Mouse (Mus musculus): Measurements from ENCODE around the gene Scgb3a1.

Scgb3a1 gene

DNA sequence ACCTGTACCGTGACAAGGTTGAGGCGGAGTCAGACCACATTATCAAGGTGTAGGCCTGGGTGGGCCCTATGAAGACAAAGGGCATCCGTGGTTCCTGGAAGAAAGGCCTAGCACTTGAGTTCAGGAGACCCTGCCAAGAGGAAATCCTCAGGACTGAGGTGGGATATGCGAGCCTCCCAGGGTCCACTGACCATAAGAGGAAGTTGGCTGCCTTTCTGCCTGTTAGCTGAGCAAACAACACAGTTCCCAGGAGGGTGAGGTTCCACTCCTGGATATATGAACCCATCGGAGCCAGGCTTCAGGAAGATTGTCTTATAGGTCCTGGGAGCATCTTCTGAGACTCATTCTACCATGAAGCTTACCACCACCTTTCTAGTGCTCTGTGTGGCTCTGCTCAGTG, at the start of gene Scgb3a1:
TSS of gene Scgb3a1 (plus strand) at position 301 of the 400 bp plus-strand sequence.
- DNase-seq (ENCODE audit: low spot score in 2 of 2): no peak

DNA sequence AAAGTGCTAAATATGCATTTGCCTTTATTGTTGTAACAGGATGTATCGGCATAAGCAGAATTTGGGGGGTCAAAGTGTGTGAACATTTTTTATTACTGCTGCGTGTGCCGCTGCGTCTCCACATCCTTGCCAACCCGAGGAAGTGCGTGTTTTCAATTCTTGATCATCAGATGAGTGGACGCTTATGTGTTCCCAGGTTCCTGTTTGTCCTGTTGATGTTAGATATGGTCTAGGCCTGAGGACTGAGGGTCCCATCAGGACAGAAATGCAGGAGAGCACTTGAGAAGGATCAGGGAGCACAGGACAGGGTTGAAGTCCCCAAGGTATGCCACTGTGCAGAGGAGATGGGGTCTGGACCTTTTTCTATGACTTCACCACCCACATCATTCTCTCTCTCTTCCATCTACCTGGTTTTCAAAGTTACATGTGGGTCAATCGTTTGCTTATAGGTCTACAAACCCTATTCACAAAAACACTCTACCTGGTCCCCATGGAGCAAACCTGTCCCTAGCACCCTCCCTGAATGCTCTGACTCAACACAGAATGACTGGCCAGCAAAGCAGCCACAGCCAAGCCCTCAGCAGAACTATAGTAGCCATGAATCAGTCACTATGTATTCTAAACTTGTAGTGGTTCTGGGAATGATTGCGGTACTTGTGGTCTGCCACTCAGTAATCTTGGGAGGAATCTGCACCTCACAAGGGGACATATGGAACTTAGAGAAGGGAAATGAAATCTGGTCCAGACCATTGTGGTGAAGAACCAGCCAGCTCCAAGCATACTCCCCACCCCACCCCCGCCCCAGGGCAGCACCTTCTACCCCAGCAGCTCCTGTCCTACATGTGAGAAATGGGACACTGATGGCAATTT, 47.3 kb upstream of the Scgb3a1 start:
- DNase-seq (ENCODE audit: low spot score in 2 of 2): no peak

DNA sequence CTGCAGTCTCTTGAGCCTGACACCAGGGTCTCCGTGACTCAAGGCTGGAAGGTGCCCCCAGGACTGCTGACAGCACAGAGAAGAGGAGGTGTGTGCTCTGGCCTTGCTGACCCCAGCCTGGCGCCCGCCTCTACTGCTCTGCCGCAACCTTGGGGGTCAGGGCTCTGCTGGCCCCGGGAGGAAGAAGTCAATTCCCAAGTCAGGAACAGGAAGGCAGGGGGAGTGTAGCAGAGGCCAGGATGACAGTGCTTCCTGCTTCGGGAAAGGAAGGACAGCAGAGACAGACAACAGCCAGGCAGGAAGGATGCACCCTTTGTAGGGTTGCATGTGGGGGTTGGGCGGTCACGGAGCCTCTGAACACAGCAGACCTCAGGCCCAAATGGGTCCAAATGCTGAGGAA, 44.9 kb upstream of the Scgb3a1 start:
- no peak for DNase-seq (ENCODE audit: low spot score in 2 of 2)

DNA sequence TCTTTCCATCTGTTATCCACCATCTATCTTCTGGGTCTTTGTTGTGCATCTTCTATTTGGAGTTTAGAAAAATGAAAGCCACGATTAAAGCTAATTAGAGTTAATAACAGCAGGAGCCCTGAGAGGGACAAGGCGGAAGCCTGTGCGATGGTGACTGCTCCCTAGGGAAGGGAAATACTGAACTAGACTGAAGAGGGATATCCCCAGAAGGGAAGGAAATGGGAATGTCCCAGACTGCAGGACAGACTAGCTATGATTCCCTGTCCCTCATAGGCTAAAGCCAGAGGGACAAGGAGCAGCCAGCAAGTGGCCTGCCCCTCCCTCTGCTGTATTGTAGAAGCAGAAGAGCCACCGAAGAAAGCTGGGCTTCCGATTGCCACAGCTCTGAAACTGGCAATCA, 41.5 kb upstream of the Scgb3a1 start:
- DNase-seq (ENCODE audit: low spot score in 2 of 2): no peak

DNA sequence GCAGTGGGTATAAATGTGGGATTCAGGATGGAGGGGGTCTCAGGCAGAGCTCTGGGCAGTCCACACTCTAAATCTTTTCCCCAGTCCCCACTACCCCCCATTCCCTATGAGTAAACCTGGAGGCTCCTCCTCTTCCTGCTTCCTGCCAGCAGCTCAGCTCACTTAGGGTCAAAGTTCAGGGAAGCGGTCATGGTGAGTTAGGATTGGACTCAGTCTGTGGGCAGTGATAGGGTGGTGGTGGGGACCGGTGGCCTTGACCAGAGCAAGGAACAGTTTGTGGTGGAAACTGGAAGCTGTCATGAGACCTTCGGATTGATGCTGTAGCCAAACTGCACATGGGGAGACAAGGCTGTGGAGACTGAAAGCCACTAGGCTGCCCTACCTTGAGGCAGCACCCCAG, 39.3 kb upstream of the Scgb3a1 start:
- no peak for DNase-seq (ENCODE audit: low spot score in 2 of 2)

DNA sequence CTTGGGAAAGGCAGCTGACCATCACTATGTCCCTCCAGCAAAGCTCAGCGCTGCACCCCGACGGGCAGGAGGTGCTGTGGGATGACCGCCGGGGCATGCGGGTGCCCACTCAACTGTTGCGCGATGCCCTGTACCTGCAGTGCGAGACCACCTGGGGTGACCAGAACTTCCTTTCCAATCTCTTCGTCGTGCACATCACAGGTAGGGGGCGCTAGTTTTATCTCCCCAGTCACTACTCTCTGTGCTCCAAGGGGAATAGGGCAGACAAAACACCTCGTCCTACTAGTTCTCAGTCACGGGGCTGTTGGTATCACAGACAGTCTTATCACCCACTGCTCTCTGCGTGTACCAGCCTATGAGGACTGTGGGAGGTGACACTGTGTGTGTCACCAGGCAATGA, 37.5 kb upstream of the Scgb3a1 start:
- no peak for DNase-seq (ENCODE audit: low spot score in 2 of 2)

DNA sequence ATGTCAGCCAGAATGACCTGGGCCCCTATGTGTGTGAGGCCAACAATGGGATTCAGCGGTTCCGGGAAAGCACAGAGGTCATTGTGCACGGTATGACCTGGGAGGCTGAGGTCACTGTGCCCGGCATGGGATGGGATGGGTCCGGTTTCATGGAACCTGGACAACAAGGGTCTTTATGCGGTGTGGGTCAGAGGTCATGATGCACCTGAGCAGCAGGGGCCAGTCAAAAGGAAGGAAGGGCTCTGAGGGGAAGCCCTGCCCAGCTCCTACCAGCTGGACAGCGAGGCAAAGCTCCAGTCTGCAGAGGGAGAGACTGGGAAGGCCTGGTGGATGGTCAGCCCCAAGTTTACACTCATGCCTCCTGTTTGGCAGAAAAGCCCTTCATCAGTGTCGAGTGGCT, 36.7 kb upstream of the Scgb3a1 start:
- DNase-seq (ENCODE audit: low spot score in 2 of 2): no peak

DNA sequence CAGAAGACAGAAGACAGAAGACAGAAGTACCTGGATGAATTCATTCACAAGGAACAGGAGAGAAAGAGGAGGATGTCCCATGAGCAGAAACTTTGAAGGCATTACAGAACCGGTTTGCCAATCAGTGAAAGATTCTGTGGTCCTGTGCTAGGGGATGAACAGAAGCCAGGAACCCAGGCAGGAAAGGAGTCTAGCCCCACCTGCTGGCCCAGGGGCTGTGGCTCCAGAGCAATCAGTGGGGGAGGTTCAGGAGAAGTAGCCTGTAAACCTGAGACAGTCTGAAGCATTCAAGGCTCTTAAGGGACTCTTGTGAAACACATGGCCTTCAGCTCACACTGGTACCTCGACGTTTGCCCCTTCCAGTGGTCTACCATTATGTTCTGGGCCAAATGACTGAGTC, 32.3 kb upstream of the Scgb3a1 start:
- DNase-seq (ENCODE audit: low spot score in 2 of 2): no peak

DNA sequence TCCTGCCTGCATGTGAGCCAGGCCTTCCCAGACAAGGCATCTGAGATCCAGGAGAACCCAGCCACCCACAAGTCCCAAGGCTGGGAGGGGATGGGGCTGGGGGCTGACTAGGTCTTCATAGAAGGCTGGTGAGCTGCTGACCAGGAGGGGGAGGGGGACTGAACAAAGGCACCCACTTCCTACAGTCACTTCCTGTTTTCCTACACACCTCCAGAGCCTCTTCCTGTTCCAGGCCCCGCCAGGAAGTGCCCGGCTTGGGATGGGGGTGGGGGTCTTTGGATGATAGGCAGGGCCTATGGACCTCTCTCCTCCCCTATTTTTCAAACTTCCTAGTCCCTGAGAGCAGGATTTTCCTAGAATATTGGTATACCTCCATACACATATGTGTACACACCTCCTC, 31.2 kb upstream of the Scgb3a1 start:
- DNase-seq (ENCODE audit: low spot score in 2 of 2): no peak

DNA sequence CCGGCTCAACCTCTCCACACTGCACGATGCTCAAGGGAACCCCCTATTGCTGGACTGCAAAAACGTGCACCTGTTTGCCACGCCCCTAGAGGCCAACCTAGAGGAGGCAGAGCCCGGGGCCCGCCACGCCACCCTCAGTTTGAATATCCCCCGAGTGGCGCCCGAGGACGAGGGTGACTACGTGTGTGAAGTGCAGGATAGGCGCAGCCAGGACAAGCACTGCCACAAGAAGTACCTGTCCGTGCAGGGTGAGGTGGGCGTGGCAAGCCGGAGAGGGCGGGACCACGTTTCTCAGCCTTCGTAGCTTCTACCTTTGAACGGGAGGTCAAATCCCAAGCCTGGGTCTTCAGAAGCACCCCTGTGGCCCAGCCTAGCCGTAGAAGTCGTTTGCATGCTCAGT, 29.3 kb upstream of the Scgb3a1 start:
- DNase-seq (ENCODE audit: low spot score in 2 of 2): no peak

DNA sequence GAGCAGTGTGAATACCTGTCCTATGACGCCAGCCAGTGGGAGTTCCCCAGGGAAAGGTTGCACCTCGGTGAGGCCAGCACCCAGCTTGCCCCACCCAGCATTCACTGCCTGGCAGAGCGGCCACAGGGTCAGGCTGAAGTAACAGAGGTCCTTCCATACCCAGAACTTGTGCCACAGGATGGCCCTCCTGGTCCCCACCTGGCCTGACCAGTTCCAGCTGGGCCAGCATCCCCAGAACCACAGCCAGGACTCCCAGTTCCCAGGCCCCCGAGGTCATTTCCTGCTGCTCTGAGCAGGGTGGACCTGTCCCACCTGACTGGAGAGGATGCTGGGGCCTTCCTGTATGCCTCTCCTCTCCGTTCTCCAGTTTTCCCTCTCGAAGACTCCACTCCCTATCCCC, 27.7 kb upstream of the Scgb3a1 start:
- DNase-seq (ENCODE audit: low spot score in 2 of 2): no peak

DNA sequence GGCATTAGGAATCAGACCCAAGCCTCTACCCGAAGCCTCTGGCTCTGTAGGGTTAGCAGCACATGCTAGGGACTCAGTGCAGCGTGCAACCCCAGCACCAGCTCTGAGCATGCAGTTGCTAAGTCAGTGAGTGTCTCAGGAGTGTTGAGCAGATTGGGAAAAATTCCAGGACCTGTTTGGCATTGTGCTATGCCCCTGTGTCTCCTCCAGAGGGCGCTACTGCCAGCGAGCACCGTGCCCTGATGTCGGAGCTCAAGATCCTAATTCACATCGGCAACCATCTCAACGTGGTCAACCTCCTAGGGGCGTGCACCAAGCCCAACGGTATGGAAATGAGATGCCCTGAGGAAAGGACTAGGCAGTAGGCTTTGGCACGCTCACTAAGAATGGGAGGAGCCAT, 27.0 kb upstream of the Scgb3a1 start:
- no peak for DNase-seq (ENCODE audit: low spot score in 2 of 2)

DNA sequence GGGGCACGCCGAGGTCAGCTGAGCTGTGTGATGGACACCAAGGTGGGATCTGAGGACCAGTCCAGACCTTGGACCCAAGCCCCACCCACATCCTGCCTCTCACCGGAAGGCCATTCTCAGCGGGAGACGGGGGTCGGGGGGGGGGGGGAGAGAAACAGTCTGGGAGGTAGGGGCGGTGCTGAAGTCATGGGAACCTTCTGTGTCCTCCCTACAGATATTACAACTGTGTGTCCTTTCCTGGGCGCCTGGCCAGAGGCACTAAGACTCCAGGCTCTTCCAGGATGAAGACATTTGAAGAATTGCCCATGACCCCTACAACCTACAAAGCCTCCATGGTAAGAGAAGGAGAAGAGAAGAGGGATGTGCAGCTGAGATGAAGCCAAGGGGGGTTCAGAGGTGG, 17.7 kb upstream of the Scgb3a1 start:
- DNase-seq (ENCODE audit: low spot score in 2 of 2): no peak

DNA sequence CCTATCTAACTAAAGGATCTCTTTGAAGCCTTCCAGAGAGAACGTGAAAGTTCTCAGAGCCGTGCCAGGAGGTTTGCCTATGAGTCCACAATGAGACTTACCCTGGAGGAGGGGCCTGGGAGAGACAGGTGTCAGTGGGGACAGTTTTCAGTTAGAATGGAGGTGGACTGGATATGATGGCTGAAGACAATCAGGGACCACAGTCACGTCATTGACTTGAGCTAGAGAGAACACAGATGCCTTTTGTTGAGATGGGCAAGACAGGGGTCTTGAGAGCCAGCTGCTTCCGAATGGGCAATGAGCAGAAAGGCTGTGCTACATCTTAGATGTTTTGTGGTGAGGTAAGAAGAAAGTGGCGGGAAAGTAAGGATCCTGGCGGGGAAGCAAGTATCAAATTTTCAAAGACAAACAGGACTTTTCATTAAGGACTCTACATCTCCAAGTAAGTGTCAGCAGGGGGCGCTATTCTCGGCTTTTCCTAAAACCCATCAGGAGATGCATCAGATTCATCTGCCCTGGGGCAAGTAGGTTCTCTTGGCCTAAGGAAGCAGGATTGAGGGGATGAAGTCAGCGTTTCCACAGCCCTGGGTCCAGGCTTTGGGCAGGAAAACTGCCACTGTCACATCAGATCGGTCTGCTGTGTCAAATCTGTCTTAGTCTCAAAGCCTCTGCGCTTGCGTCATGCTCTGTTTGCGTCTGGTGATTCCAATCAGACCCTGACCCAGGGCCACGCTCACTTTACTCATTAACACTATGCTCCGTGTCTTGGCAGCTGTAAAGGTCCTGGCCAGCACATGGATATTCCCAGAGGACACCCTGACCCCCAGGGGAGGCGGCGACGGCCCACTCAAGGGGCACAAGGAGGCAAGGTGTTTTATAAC, 13.1 kb upstream of the Scgb3a1 start:
- DNase-seq (ENCODE audit: low spot score in 2 of 2): no peak

DNA sequence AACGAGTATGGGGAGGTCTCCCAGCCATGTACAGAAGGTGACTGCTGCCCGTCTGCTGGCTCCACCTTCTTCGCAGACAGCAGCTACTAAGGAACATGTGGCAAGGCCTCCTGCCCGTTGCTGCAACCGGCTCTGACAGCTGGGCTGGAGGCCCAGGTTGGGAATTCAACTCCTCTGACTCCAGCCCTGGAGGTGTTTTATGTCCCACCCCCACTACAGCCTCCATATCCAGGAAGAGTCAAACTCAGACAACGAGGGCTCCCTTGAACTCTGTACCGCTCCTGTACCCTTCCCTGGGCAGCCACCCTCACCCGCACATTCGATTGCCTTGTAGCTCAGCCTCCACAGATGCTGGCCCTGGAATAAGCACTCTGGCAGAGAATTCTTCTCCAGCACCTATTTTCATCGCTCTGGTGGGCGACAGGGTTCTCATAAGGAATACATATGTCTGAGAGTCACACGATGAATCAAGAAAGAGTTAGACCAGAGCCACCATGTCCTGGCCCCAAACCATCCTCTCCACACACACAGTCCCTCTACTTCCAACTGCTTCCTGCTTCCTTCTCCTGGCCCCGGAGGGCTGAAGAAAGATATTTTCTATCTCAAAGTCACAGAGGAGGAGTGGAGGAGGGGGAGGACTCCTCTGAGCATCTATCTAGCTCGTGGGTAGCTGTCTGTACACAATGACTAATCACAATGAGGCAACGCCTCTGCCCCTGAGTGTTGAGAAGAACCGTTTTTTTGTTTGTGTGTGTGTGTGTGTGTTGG, 12.2 kb upstream of the Scgb3a1 start:
- no peak for DNase-seq (ENCODE audit: low spot score in 2 of 2)

DNA sequence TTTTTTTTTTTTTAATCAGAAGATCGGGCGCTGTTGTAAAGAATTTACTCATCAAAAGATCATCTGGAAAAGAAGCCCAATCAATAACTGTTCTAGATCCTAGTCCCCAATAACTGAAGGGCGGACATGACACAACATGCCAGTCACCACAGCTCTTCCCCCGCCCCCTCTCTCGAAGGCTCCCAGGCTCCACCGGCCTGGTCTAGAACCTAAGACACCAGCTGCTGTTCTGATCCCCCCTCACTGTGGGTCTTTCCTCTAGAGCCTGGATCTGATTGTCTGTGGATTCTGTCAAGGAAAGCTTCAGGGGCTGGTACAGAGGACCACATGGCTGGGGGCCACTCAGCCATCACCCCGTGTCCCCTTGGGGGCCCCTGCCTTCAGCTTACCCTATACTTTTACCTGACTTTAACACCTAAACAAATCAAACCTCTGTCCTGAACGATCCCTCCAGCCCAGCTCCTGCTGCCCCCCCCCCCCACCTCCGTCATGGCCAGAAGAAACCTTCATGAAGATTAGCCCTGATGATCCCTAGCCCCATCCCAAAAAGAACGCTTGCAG, 11.6 kb upstream of the Scgb3a1 start:
- DNase-seq (ENCODE audit: low spot score in 2 of 2): no peak

DNA sequence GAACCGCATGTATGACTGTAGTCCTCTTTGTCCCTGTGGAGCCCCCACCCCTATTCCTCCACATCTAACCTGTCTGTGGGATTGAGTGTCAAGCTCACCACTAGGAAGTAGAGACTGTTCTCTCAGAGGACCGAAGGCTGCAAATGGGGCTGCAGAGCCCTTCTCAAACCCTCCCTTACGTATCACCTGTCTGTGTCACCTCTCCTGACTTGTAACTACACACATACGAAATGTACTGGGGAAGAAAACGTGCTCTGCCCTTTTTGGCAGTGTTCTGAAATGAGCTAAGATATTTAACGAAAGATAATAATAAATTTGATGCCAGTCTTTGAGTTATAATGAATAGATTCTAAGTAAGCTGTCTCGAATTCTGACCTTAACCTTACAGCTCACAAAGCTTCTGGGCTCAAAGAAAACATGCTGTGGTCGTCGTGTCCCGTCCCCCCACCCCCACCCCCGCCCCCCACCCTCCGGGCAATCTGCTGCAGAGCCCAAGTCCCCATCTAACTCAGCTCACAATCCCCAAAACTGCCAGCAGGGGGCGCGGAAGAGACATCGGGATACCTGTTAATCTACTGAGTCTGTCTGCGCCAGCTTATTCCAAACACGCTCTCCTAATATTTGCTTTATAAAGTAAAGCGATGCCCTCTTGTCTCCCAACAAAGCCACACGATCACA, 10.9 kb upstream of the Scgb3a1 start:
- DNase-seq (ENCODE audit: low spot score in 2 of 2): peak; percentile 81 to 95

DNA sequence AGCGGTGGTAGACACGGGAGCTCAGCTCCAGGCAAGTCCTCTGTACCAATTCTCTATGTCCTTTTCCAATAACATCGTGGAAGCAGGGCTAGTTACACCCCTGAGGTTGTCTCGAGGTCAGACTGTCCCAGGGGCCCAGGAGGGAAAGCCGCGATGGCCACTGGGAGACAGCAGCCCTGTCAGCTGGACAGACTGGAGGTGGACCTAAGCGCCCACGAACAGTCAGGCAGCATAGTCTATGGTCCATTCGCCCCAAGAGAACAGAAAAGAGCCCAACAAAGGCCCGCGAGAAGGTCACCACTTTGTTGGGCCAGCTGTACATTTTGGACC, 10.4 kb upstream of the Scgb3a1 start:
- DNase-seq (ENCODE audit: low spot score in 2 of 2): no peak

DNA sequence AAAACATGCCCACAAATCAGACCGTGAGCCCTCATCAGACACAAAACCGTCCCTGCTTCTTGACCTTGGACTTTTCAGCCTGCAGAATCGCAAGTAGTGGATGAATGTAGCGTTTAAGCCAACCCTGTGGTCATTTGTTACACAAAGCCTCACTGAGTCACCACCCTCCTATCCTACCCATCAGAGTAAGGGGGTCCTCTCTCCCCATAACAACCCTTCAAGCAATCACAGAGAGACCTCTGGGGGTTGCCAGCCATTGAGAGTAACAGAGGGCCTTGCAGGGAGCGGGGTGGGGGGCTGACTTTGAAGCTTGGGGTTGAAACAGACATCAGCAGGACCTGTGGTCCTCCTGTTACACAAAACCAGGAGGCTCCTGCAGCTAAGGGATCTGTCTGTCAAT, 8.8 kb upstream of the Scgb3a1 start:
- no peak for DNase-seq (ENCODE audit: low spot score in 2 of 2)

DNA sequence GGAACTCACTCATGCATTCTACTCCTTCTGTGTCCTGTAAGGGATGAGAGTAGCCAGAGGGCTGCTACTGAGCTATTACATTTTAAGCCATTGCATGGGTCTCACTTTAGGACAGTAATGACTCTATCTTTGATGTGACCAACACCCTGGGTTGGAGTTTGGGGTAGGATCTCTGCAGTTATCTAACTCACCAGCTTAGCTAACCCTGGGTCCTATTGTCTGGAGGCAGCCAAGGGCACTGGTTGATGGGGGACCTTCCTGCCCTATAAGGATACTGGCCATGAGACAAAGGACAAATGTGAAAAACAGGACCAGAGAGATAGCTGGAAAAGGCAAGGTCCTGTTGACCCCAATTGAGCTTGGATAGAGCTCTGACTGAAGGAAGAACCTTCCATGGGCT, 7.9 kb upstream of the Scgb3a1 start:
- no peak for DNase-seq (ENCODE audit: low spot score in 2 of 2)

DNA sequence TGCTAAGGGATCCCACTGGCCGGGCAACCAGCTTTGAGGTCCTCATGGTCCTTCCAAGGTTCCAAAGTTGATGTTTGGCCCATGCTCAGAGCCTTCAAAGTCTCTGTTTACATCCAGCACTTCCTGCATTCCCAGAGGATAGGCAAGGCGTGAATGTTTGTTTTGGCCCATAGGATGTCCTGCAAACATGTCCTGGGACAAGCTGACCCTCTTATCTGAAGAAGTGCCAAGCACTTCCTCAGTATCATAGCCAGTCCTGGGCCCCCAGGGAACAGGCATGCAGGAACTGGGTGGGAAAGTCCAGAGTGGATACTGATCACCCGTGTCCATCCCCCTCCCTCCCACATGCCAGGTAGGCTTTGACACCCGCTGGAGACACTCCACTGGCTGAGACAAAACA, 5.3 kb upstream of the Scgb3a1 start:
- DNase-seq (ENCODE audit: low spot score in 2 of 2): no peak
